Mouse (Mus musculus): ENCODE data around the gene Pbx4.

DNA sequence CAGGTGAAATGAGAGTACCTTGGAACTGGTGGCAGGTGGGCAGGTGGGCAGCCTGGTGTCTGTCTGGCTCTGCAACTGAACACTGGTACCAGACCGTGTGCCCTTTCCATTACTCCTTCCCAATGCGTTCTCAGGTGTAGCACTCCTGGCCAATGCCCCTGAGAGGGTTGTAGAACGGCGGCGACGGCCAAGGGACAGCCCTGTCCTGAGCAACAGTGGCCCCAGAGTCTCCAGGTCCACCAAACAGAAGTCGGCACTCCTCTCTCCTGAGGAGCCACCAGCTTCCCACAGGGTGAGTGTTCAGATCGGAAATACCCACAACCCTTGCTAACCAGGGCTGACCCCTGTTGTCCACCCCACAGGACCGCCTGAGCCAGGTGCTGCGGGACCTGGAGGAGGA lies 27.2 kb upstream of the Pbx4 start:
- TF ChIP-seq CTCF (IDR thresholded peaks at IDR 0.05; ENCODE audit: control insufficient read depth, insufficient read depth, low read length): no peak
- TF ChIP-seq POLR2A (IDR thresholded peaks at IDR 0.05; ENCODE audit: borderline replicate concordance, control insufficient read depth, low read depth, low read length): no peak

All from bone marrow, adult 2 months (tissue).